Mouse (Mus musculus) stomach, postnatal 0 days (tissue): ENCODE measurements around the gene Hspb1.

Source experiments
- CTCF ChIP-seq: IDR thresholded peaks from 2 replicates; pipeline ENCODE4 v1.5.1; 2016; ENCODE audit warnings: antibody characterized with exemption, low read depth, mild to moderate bottlenecking, moderate library complexity
- EP300 ChIP-seq: optimal IDR thresholded peaks from 2 replicates; pipeline ENCODE3; 2016; ENCODE audit warnings: antibody characterized with exemption

DNA sequence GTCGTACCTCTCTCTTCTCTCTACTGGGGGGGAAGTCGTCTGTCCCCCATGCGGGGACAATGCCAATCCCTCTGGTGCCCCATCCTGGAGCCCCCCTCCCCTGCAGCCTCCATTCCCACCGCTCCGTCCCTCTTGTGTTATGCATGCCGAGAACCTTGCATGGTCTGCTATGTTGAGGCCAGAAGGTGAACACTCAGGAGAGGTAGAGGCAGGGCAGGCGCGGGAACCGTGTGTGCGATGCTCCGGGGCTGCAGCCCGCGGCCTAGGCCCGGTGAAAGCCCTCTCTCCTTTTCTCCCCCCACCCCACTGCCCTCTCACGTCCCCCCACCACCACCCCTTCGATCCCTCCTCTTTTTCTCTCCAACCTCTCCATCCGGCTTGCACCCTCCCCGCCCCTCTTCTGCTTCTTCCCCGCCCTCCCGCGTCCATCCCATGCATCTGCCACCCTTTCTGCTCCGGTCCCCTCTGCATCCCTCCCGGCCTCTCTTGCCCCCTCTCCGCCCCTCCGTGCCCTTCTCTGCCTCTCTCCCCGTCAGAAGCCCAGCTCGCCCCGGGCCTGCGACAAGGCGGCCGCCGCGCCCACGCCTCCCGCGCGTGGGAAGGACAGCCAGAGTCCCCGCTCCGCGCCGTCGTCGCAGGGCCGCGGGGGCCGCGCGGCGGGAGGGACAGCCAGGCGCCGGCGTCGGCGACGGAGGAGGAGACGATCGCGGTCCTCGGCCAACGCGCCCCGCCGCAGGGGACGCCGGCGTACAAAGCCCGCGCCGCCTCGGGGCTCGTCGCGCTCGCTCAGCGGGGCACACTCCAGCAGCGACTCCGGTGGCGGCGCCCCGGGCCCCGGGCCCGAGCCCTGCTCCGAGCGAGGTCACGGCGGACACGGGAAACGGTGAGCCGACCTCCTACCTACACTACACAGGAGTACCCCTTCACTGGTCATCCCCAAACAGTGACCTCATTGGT lies 19.8 kb upstream of the Hspb1 start:
- TF ChIP-seq EP300 (no peak), CTCF (no peak)
